Mouse (Mus musculus) liver, embryonic 12.5 days (tissue): ENCODE data around the gene Nrxn3. TPM values are rescaled to one million over a fixed set of nuclear protein-coding genes. Genes with fewer than 3 reads are reported as not detected.

Experiments used
- ATAC-seq: fragments of 200-750 bp; cut with Nextera tagmentation; 2 replicates; pipeline ENCODE4 v1.8.0; 2017; ENCODE audit warnings: moderate number of reproducible peaks, mild to moderate bottlenecking, moderate library complexity
- H3K27ac ChIP-seq: fragments of 300-500 bp; sonication (generic); 2 replicates; pipeline ENCODE4 v1.5.1; 2016; ENCODE audit warnings: mild to moderate bottlenecking
- H3K27me3 ChIP-seq: fragments of 300-500 bp; sonication (generic); replicated peaks from 2 replicates; pipeline ENCODE4 v1.6.1; 2016; ENCODE audit warnings: mild to moderate bottlenecking, moderate library complexity
- H3K36me3 ChIP-seq: fragments of 300-500 bp; sonication (generic); 2 replicates; pipeline ENCODE4 v1.6.1; 2016; ENCODE audit warnings: mild to moderate bottlenecking, moderate library complexity
- H3K4me1 ChIP-seq: fragments of 300-500 bp; sonication (generic); 2 replicates; pipeline ENCODE4 v1.6.1; 2016
- H3K4me2 ChIP-seq: fragments of 300-500 bp; sonication (generic); 2 replicates; pipeline ENCODE4 v1.6.1; 2016; ENCODE audit warnings: mild to moderate bottlenecking, moderate library complexity
- H3K4me3 ChIP-seq: fragments of 300-500 bp; sonication (generic); 2 replicates; pipeline ENCODE4 v1.5.1; 2016; ENCODE audit warnings: mild to moderate bottlenecking, moderate library complexity
- H3K9ac ChIP-seq: fragments of 300-500 bp; sonication (generic); 2 replicates; pipeline ENCODE4 v1.6.1; 2016; ENCODE audit warnings: mild to moderate bottlenecking, moderate library complexity
- H3K9me3 ChIP-seq: fragments of 300-500 bp; sonication (generic); replicated peaks from 2 replicates; pipeline ENCODE4 v1.6.1; 2016; ENCODE audit warnings: mild to moderate bottlenecking, moderate library complexity
- WGBS: fragments of 180-500 bp; shearing (Covaris S2); methylation state at CpG from one replicate; pipeline ENCODE4 v1.1.7; 2016; ENCODE audit not compliant: insufficient replicate concordance; 5-methylcytosine and 5-hydroxymethylcytosine counted together
- polyA plus RNA-seq: library from polyadenylated mRNA; unstranded; fragments of >200 nt; fragmentation: Nextera tagmentation; extraction: Ambion mirVana; gene quantifications from 2 replicates; pipeline ENCODE4 v1.2.1, GENCODE M21; 2016

The Nrxn3 gene
- polyA plus RNA-seq = 1.4 and 1.9 TPM in 2 replicates

GRCm38 (mm10) chr12:88722691-88723070 lies at the start of gene Nrxn3:
Gene Nrxn3 (plus strand): TSS chr12:88722876.
- Histone ChIP-seq H3K4me3 (no peak within 1 kb of the TSS), H3K36me3 (no peaks in the 10 kb centered on the region)

GRCm38 (mm10) chr12:88704159-88704846 lies 18.4 kb upstream of the Nrxn3 start:
- Histone ChIP-seq H3K4me3 (no peak overlapping the region), H3K4me1 (no peaks in the 10 kb centered on the region), H3K27ac (no peak overlapping the region), H3K4me2 (no peak overlapping the region), H3K36me3 (no peaks in the 10 kb centered on the region), H3K9ac (no peak overlapping the region), H3K9me3 (no peaks in the 10 kb centered on the region), H3K27me3 (no peaks in the 10 kb centered on the region)
- no peak for ATAC-seq
- 59% methylated on average over 10 of the region's 10 CpGs for WGBS

More at GRCm38 (mm10) chr12:88722691-88723070, at the start of gene Nrxn3:
- H3K4me2 ChIP-seq = peak within 1 kb of the TSS; percentile 24; the same call in 1 of the 2 replicates
- no peaks in the 10 kb centered on the region for H3K27me3 ChIP-seq
- WGBS = 2% methylated on average over 9 of the region's 9 CpGs
- no peaks in the 10 kb centered on the region for H3K4me1 ChIP-seq
- H3K9ac ChIP-seq = no peak within 1 kb of the TSS
- no peak for ATAC-seq
- no peaks in the 10 kb centered on the region for H3K9me3 ChIP-seq
- no peak within 1 kb of the TSS for H3K27ac ChIP-seq

- 59% methylated on average over 3 of the region's 3 CpGs for WGBS
- H3K4me1 ChIP-seq = no peaks in the 10 kb centered on the region
- H3K4me3 ChIP-seq = no peak overlapping the region
- no peaks in the 10 kb centered on the region for H3K27me3 ChIP-seq
- no peak overlapping the region for H3K27ac ChIP-seq
- H3K9me3 ChIP-seq = no peaks in the 10 kb centered on the region
- H3K36me3 ChIP-seq = no peaks in the 10 kb centered on the region
- H3K9ac ChIP-seq = no peak overlapping the region
- no peak overlapping the region for H3K4me2 ChIP-seq
- no peak for ATAC-seq
Observed at GRCm38 (mm10) chr12:88705959-88706358, 16.7 kb upstream of the Nrxn3 start.

- Histone ChIP-seq H3K4me3 (no peak overlapping the region), H3K27ac (no peak overlapping the region), H3K4me1 (no peaks in the 10 kb centered on the region), H3K4me2 (no peak overlapping the region), H3K36me3 (no peaks in the 10 kb centered on the region), H3K27me3 (no peaks in the 10 kb centered on the region), H3K9ac (no peak overlapping the region), H3K9me3 (no peaks in the 10 kb centered on the region)
- ATAC-seq = no peak
- 55% methylated on average over 3 of the region's 3 CpGs for whole genome bisulfite sequencing
Observed at GRCm38 (mm10) chr12:88707786-88708185, 14.9 kb upstream of the Nrxn3 start.

- H3K4me2 ChIP-seq = no peak overlapping the region
- no peak overlapping the region for H3K27ac ChIP-seq
- no peaks in the 10 kb centered on the region for H3K27me3 ChIP-seq
- H3K4me1 ChIP-seq = no peaks in the 10 kb centered on the region
- H3K36me3 ChIP-seq = no peaks in the 10 kb centered on the region
- H3K4me3 ChIP-seq = no peak overlapping the region
- ATAC-seq = peak; percentile 52
- H3K9me3 ChIP-seq = no peaks in the 10 kb centered on the region
- no peak overlapping the region for H3K9ac ChIP-seq
- 8% methylated on average over 11 of the region's 11 CpGs for WGBS
Observed at GRCm38 (mm10) chr12:88709223-88709622, 13.5 kb upstream of the Nrxn3 start.

GRCm38 (mm10) chr12:88713456-88713855 lies 9.2 kb upstream of the Nrxn3 start:
- Histone ChIP-seq H3K4me3 (no peak overlapping the region), H3K36me3 (no peaks in the 10 kb centered on the region), H3K9ac (no peak overlapping the region), H3K27me3 (no peaks in the 10 kb centered on the region), H3K9me3 (no peaks in the 10 kb centered on the region), H3K4me2 (no peak overlapping the region), H3K4me1 (no peaks in the 10 kb centered on the region), H3K27ac (no peak overlapping the region)
- WGBS = 45% methylated on average over 4 of the region's 4 CpGs
- no peak for ATAC-seq

DNA sequence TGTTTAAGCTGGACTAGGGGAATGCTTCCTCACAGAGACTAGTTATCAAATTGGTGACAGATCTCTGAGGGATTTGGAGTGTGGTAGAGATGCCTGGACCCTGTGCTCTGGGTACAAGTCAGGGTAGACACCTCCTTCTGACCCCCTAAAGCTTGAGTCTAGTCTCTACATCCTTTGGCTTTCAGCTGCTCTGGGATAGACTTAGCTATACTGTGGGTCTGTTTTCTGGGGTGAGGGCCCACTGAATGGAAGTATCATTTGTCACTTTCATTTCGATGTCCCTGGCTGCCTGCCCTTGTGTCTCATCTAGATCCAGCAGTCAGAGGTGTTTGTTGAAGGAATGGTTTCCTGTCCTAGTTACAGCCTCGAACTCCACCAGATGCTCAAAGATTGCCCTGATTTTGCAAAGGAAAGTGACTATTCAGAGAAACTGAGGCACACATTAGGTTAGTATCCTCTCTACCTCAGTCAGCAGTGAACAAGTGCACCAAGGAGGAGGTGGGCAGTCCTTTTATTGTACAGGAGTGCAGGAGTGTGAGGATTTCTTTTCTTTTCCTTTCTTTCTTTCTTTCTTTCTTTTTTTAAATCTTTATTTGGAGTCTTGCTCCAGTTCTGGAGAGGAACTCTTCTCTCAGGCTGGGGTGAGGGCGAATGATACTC lies 515 bp upstream of the Nrxn3 start:
- H3K9ac ChIP-seq = no peak overlapping the region
- H3K27ac ChIP-seq = no peak overlapping the region
- no peaks in the 10 kb centered on the region for H3K36me3 ChIP-seq
- no peak overlapping the region for H3K4me3 ChIP-seq
- H3K4me2 ChIP-seq = no peak overlapping the region
- H3K9me3 ChIP-seq = no peaks in the 10 kb centered on the region
- no peaks in the 10 kb centered on the region for H3K27me3 ChIP-seq
- 24% methylated on average over 3 of the region's 3 CpGs for WGBS
- no peak for ATAC-seq
- H3K4me1 ChIP-seq = no peaks in the 10 kb centered on the region

DNA sequence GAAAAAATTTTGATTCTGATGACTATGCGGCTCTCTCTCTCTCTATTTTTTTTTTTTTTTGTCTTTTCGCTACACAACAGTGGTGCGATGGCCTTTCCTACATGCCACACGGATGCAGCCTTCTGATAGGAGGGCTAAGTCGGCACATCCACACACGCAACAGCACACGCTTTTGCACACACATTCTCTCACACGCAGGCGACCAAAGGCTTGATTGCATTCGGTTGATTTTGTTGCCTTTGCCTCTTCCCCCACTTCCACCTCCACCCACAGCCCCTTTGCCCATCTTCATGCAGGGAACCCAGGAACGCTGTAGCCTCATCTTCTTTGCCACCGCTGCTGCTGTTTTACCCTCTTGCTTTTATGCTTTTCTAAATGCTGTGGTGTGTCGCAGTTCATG lies 3.6 kb downstream of the Nrxn3 start:
- ATAC-seq = no peak
- H3K4me2 ChIP-seq = no peak overlapping the region
- no peaks in the 10 kb centered on the region for H3K27me3 ChIP-seq
- no peaks in the 10 kb centered on the region for H3K9me3 ChIP-seq
- no peaks in the 10 kb centered on the region for H3K4me1 ChIP-seq
- 82% methylated on average over 13 of the region's 13 CpGs for WGBS
- no peaks in the 10 kb centered on the region for H3K36me3 ChIP-seq
- H3K9ac ChIP-seq = no peak overlapping the region
- no peak overlapping the region for H3K4me3 ChIP-seq
- no peak overlapping the region for H3K27ac ChIP-seq

DNA sequence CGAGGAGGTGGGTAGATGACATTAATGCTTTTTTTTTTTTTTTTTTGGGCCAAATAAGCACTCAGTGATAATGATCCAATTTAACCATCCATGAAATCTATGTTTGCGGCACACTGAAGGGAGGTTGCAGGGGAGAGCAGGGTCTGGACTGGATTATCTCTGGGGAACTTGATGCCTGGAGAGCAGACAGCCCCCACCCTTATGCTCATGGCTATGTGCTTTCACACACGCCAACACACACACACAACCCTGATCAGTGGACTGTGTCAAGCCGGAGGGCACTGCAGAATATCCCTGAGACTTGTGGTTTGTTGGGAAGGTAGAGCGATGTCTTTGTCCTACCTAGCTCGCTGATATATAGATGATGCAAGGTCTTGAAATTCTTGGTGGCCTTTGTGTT lies 4.1 kb downstream of the Nrxn3 start:
- Histone ChIP-seq H3K9me3 (no peaks in the 10 kb centered on the region), H3K36me3 (no peaks in the 10 kb centered on the region), H3K9ac (no peak overlapping the region), H3K4me2 (no peak overlapping the region), H3K4me1 (no peaks in the 10 kb centered on the region), H3K27ac (no peak overlapping the region), H3K4me3 (no peak overlapping the region), H3K27me3 (no peaks in the 10 kb centered on the region)
- WGBS = 70% methylated on average over 6 of the region's 6 CpGs
- ATAC-seq = no peak

- ATAC-seq = no peak
- 35% methylated on average over 2 of the region's 2 CpGs for WGBS
- H3K9me3 ChIP-seq = no peaks in the 10 kb centered on the region
Observed at GRCm38 (mm10) chr12:88730720-88731119, 8.0 kb downstream of the Nrxn3 start.

DNA sequence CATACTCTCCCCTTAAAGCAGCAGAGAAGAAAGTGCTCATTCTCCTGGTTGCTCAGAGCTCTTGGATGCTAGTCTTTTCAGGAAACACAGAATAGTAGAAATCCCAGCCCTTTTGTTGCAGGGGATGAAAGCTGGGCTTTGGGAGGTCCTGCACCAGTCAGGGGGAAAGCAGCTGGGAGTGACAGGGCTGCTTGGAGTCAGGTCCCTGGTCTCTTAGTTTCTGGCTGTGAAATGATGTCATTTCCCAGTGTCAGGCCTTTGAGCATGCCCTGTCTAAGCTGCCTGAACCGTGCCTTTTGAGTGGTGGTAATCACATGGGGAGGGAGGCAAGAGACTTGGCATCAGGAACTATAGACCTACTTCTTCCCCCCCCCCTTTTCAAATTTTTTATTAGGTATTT lies 12.4 kb downstream of the Nrxn3 start:
- Histone ChIP-seq H3K4me1 (no peaks in the 10 kb centered on the region), H3K36me3 (no peaks in the 10 kb centered on the region), H3K4me3 (no peak overlapping the region), H3K9ac (no peak overlapping the region), H3K9me3 (no peaks in the 10 kb centered on the region), H3K4me2 (no peak overlapping the region), H3K27me3 (no peaks in the 10 kb centered on the region), H3K27ac (no peak overlapping the region)
- ATAC-seq = no peak
- WGBS = 39% methylated on average over 1 of the region's 1 CpGs

More at GRCm38 (mm10) chr12:88730720-88731119, 8.0 kb downstream of the Nrxn3 start:
- Histone ChIP-seq H3K36me3 (no peaks in the 10 kb centered on the region), H3K4me3 (no peak overlapping the region), H3K27ac (no peak overlapping the region), H3K27me3 (no peaks in the 10 kb centered on the region), H3K4me1 (no peaks in the 10 kb centered on the region), H3K9ac (no peak overlapping the region), H3K4me2 (no peak overlapping the region)

DNA sequence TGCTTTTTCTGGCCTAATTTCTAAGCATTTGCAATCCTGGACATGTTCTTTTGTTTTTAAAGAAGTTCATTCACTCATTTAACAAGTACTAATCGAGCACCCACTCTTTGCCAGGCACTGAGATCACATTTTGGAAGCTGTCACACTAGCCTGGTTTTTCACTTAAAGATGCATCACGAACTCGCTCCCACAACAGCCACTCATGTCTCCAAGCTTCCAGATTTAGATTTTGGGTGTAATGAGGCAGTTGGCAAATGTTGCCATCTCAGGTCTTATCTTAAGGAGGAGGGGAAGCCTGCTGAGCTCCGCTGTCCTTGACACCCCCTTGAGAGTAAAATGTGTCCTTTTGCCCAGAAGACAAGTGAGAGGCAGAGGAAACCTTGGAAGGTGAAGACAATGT lies 14.4 kb downstream of the Nrxn3 start:
- 54% methylated on average over 4 of the region's 4 CpGs for WGBS
- no peaks in the 10 kb centered on the region for H3K4me1 ChIP-seq
- no peaks in the 10 kb centered on the region for H3K9me3 ChIP-seq
- no peaks in the 10 kb centered on the region for H3K36me3 ChIP-seq
- H3K9ac ChIP-seq = no peak overlapping the region
- no peak overlapping the region for H3K4me2 ChIP-seq
- H3K27ac ChIP-seq = no peak overlapping the region
- no peak overlapping the region for H3K4me3 ChIP-seq
- no peaks in the 10 kb centered on the region for H3K27me3 ChIP-seq
- ATAC-seq = no peak
